Mouse (Mus musculus) myocyte (in vitro differentiated cells): ENCODE results near the gene Ccdc171.

Experiments
- CEBPB ChIP-seq: IDR thresholded peaks from 2 replicates; pipeline ENCODE4 v1.6.1; 2011; ENCODE audit warnings: mild to moderate bottlenecking, moderate library complexity; ENCODE audit not compliant: poor library complexity, insufficient read depth, severe bottlenecking
- E2F4 ChIP-seq: IDR thresholded peaks from one replicate; pipeline ENCODE4 v1.6.1; 2011; ENCODE audit warnings: mild to moderate bottlenecking, control low read depth, moderate library complexity; ENCODE audit not compliant: insufficient read depth
- MAX ChIP-seq: IDR thresholded peaks from one replicate; pipeline ENCODE4 v1.6.1; 2011; ENCODE audit warnings: low read depth, mild to moderate bottlenecking, control low read depth
- MYOD1 ChIP-seq, 3 experiments: IDR thresholded peaks; one replicate each; pipeline ENCODE4 v1.6.1; 2011; ENCODE audit warnings: control low read depth in 2 of 3, low read depth in 2 of 3, mild to moderate bottlenecking in 2 of 3, moderate library complexity in 1 of 3; ENCODE audit not compliant: insufficient read length in 2 of 3, control insufficient read depth in 1 of 3
- MYOG ChIP-seq, 3 experiments: IDR thresholded peaks; one replicate each; pipeline ENCODE4 v1.6.1; 2011; ENCODE audit warnings: control low read depth in 2 of 3, low read depth in 2 of 3, mild to moderate bottlenecking in 2 of 3; ENCODE audit not compliant: insufficient read length in 2 of 3, control insufficient read depth in 1 of 3, insufficient read depth in 1 of 3
- POLR2A ChIP-seq: IDR thresholded peaks from one replicate; pipeline ENCODE4 v1.6.1; 2011; ENCODE audit warnings: low read depth, mild to moderate bottlenecking, control low read depth, moderate library complexity; ENCODE audit not compliant: insufficient read length
- POLR2AphosphoS2 ChIP-seq: IDR thresholded peaks from one replicate; pipeline ENCODE4 v1.6.1; 2011; ENCODE audit warnings: low read depth, control low read depth; ENCODE audit not compliant: insufficient read length
- REST ChIP-seq: IDR thresholded peaks from one replicate; pipeline ENCODE4 v1.6.1; 2011; ENCODE audit warnings: mild to moderate bottlenecking, control low read depth, moderate library complexity; ENCODE audit not compliant: insufficient read depth, insufficient read length
- TCF12 ChIP-seq: IDR thresholded peaks from one replicate; pipeline ENCODE4 v1.6.1; 2011; ENCODE audit warnings: mild to moderate bottlenecking, control low read depth; ENCODE audit not compliant: poor library complexity, insufficient read depth, severe bottlenecking
- USF1 ChIP-seq: IDR thresholded peaks from one replicate; pipeline ENCODE4 v1.6.1; 2011; ENCODE audit warnings: low read depth, mild to moderate bottlenecking, control low read depth, moderate library complexity

DNA sequence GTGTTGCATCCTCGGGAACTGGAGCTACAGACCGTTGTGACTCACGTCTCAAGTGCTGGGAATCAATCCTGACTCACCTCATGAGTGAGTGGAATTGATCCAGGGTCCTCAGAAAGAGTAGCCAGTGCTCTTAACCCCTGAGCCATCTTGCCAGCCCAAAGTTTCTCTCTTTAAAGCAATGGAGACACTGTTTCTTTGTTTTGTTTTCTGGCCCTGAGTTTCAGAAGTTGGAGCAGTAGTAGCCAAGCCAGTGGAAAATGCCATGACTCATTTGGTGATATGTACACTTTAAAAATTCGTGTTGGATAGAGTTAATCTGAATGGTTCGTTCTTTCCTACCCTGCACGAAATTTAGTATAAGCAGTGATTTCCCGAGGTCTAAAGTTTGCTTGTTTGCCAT is 157.5 kb downstream of the Ccdc171 start:
- TF ChIP-seq POLR2A (no peak), MYOG (IDR thresholded peaks at IDR 0.05; ENCODE audit: control insufficient read depth in 1 of 3, insufficient read depth in 1 of 3, insufficient read length in 2 of 3, low read depth in 2 of 3) (no peak), USF1 (no peak), CEBPB (no peak), REST (no peak), TCF12 (no peak), E2F4 (no peak), MAX (no peak), POLR2AphosphoS2 (no peak), MYOD1 (IDR thresholded peaks at IDR 0.05; ENCODE audit: control insufficient read depth in 1 of 3, insufficient read length in 2 of 3, low read depth in 2 of 3) (no peak)
